Mouse (Mus musculus) myocyte (in vitro differentiated cells): ENCODE results near the gene Plekhg6.

Experiments
- CEBPB ChIP-seq: IDR thresholded peaks from 2 replicates; pipeline ENCODE4 v1.6.1; 2011; ENCODE audit warnings: mild to moderate bottlenecking, moderate library complexity; ENCODE audit not compliant: poor library complexity, insufficient read depth, severe bottlenecking
- MAX ChIP-seq: IDR thresholded peaks from one replicate; pipeline ENCODE4 v1.6.1; 2011; ENCODE audit warnings: low read depth, mild to moderate bottlenecking, control low read depth
- POLR2A ChIP-seq: IDR thresholded peaks from one replicate; pipeline ENCODE4 v1.6.1; 2011; ENCODE audit warnings: low read depth, mild to moderate bottlenecking, control low read depth, moderate library complexity; ENCODE audit not compliant: insufficient read length
- SRF ChIP-seq: IDR thresholded peaks from one replicate; pipeline ENCODE4 v1.6.1; 2011; ENCODE audit warnings: low read depth; ENCODE audit not compliant: control insufficient read depth, insufficient read length

- TF ChIP-seq POLR2A (peak; percentile 67), MAX (no peak), SRF (peak; percentile 39), CEBPB (no peak)
Observed at GRCm38 (mm10) chr6:125426383-125427360, 46.1 kb upstream of the Plekhg6 start.
